Mouse (Mus musculus): ENCODE results near the gene Rps11. TPM values are rescaled to one million over a fixed set of nuclear protein-coding genes. Genes with fewer than 3 reads are reported as not detected.

Rps11 gene
- polyA plus RNA-seq, 1 experiment from 2014 or later: 1,576 TPM

GRCm38 (mm10) chr7:45141914-45142313 lies 17.7 kb upstream of the Rps11 start:
- no peak overlapping the region for H3K9ac ChIP-seq (replicated peaks)
- no peak overlapping the region for H3K27ac ChIP-seq
- H3K27me3 ChIP-seq: peaks cover 10% of the 10 kb centered on the region
- 92% methylated on average over 5 of the region's 5 CpGs for WGBS
- no peaks in the 10 kb centered on the region for H3K4me1 ChIP-seq (replicated peaks)
- no peak overlapping the region for H3K4me2 ChIP-seq
- ATAC-seq (ENCODE audit: insufficient number of reproducible peaks, insufficient read depth, low FRiP score, low TSS enrichment, low read depth): no peak
- H3K4me3 ChIP-seq (replicated peaks): no peak overlapping the region
- H3K9me3 ChIP-seq: no peaks in the 10 kb centered on the region
- H3K36me3 ChIP-seq: peaks cover 57% of the 10 kb centered on the region

- Histone ChIP-seq H3K4me3 (replicated peaks) (no peak overlapping the region), H3K36me3 (peaks cover 51% of the 10 kb centered on the region), H3K4me2 (no peak overlapping the region), H3K9me3 (no peaks in the 10 kb centered on the region), H3K27me3 (peaks cover 11% of the 10 kb centered on the region), H3K4me1 (replicated peaks) (no peaks in the 10 kb centered on the region), H3K9ac (replicated peaks) (no peak overlapping the region), H3K27ac (no peak overlapping the region)
- WGBS: 86% methylated on average over 3 of the region's 3 CpGs
- no peak for ATAC-seq (ENCODE audit: insufficient number of reproducible peaks, insufficient read depth, low FRiP score, low TSS enrichment, low read depth)
These were observed 17.1 kb upstream of the Rps11 start for GRCm38 (mm10) chr7:45141319-45141718.

- H3K27me3 ChIP-seq: peaks cover 19% of the 10 kb centered on the region
- H3K4me3 ChIP-seq (replicated peaks): no peak overlapping the region
- peaks cover 39% of the 10 kb centered on the region for H3K36me3 ChIP-seq
- H3K27ac ChIP-seq: no peak overlapping the region
- no peak overlapping the region for H3K9ac ChIP-seq (replicated peaks)
- H3K9me3 ChIP-seq: no peaks in the 10 kb centered on the region
- ATAC-seq (ENCODE audit: insufficient number of reproducible peaks, insufficient read depth, low FRiP score, low TSS enrichment, low read depth): no peak
- no peak overlapping the region for H3K4me2 ChIP-seq
- H3K4me1 ChIP-seq (replicated peaks): peaks cover 5% of the 10 kb centered on the region
- WGBS: 66% methylated on average over 8 of the region's 8 CpGs
These were observed 15.9 kb upstream of the Rps11 start for GRCm38 (mm10) chr7:45139904-45140723.

- Histone ChIP-seq H3K27ac (no peak overlapping the region), H3K9me3 (peaks cover 1% of the 10 kb centered on the region; the same call in 1 of the 2 replicates), H3K27me3 (peaks cover 28% of the 10 kb centered on the region), H3K4me2 (no peak overlapping the region), H3K36me3 (peaks cover 22% of the 10 kb centered on the region), H3K9ac (replicated peaks) (0 out of 2 replicates have a peak overlapping the region, but pooled peaks have one; percentile 9), H3K4me1 (replicated peaks) (peaks cover 10% of the 10 kb centered on the region), H3K4me3 (replicated peaks) (no peak overlapping the region)
- 81% methylated on average over 1 of the region's 1 CpGs for WGBS
- ATAC-seq (ENCODE audit: insufficient number of reproducible peaks, insufficient read depth, low FRiP score, low TSS enrichment, low read depth): no peak
These were observed 14.2 kb upstream of the Rps11 start for GRCm38 (mm10) chr7:45138403-45138802.

- H3K4me3 ChIP-seq (replicated peaks): no peak overlapping the region
- peaks cover 4% of the 10 kb centered on the region; the same call in 1 of the 2 replicates for H3K9me3 ChIP-seq
- H3K27ac ChIP-seq: no peak overlapping the region
- WGBS: 86% methylated on average over 12 of the region's 12 CpGs
- no peak for ATAC-seq (ENCODE audit: insufficient number of reproducible peaks, insufficient read depth, low FRiP score, low TSS enrichment, low read depth)
- H3K36me3 ChIP-seq: peaks cover 12% of the 10 kb centered on the region
- peaks cover 10% of the 10 kb centered on the region for H3K4me1 ChIP-seq (replicated peaks)
- H3K9ac ChIP-seq (replicated peaks): no peak overlapping the region
- H3K27me3 ChIP-seq: peaks cover 28% of the 10 kb centered on the region
- H3K4me2 ChIP-seq: no peak overlapping the region
These were observed 13.2 kb upstream of the Rps11 start for GRCm38 (mm10) chr7:45137171-45138006.

GRCm38 (mm10) chr7:45135993-45136567 lies 11.8 kb upstream of the Rps11 start, which contains the start of the genes Gm45713 and Flt3l:
Gene Gm45713, minus strand, starts transcription at chr7:45136231.
Gene Flt3l, minus strand, starts transcription at chr7:45136432.
- peaks cover 4% of the 10 kb centered on the region; the same call in 1 of the 2 replicates for H3K9me3 ChIP-seq
- peak within 1 kb of the TSS; percentile 49 for H3K4me3 ChIP-seq (replicated peaks)
- peak; percentile 54 for ATAC-seq (ENCODE audit: insufficient number of reproducible peaks, insufficient read depth, low FRiP score, low TSS enrichment, low read depth)
- H3K4me2 ChIP-seq: peak within 1 kb of the TSS; percentile 69
- WGBS: 2% methylated on average over 29 of the region's 29 CpGs
- peaks cover 10% of the 10 kb centered on the region for H3K4me1 ChIP-seq (replicated peaks)
- H3K36me3 ChIP-seq: no peaks in the 10 kb centered on the region
- 0 out of 2 replicates have a peak within 1 kb of the TSS, but pooled peaks have one; percentile 13 for H3K27ac ChIP-seq
- H3K27me3 ChIP-seq: peaks cover 28% of the 10 kb centered on the region
- H3K9ac ChIP-seq (replicated peaks): peak within 1 kb of the TSS; percentile 58

GRCm38 (mm10) chr7:45135370-45135769 lies 11.1 kb upstream of the Rps11 start:
- Histone ChIP-seq H3K27me3 (peaks cover 28% of the 10 kb centered on the region), H3K36me3 (no peaks in the 10 kb centered on the region), H3K27ac (no peak overlapping the region), H3K4me2 (peak overlapping the region; percentile 69), H3K4me1 (replicated peaks) (peaks cover 10% of the 10 kb centered on the region), H3K4me3 (replicated peaks) (peak overlapping the region; percentile 49; the same call in 1 of the 2 replicates), H3K9me3 (peaks cover 4% of the 10 kb centered on the region; the same call in 1 of the 2 replicates), H3K9ac (replicated peaks) (no peak overlapping the region)
- 69% methylated on average over 3 of the region's 3 CpGs for WGBS
- no peak for ATAC-seq (ENCODE audit: insufficient number of reproducible peaks, insufficient read depth, low FRiP score, low TSS enrichment, low read depth)

GRCm38 (mm10) chr7:45134544-45135026 lies 10.3 kb upstream of the Rps11 start:
- Histone ChIP-seq H3K9ac (replicated peaks) (no peak overlapping the region), H3K27me3 (peaks cover 28% of the 10 kb centered on the region), H3K4me3 (replicated peaks) (no peak overlapping the region), H3K4me2 (no peak overlapping the region), H3K4me1 (replicated peaks) (peaks cover 17% of the 10 kb centered on the region), H3K36me3 (no peaks in the 10 kb centered on the region), H3K27ac (no peak overlapping the region), H3K9me3 (peaks cover 4% of the 10 kb centered on the region; the same call in 1 of the 2 replicates)
- WGBS: 5% methylated on average over 12 of the region's 12 CpGs
- ATAC-seq (ENCODE audit: insufficient number of reproducible peaks, insufficient read depth, low FRiP score, low TSS enrichment, low read depth): peak; percentile 39; the same call in 1 of the 2 replicates

GRCm38 (mm10) chr7:45133446-45134159 lies 9.4 kb upstream of the Rps11 start:
- H3K36me3 ChIP-seq: no peaks in the 10 kb centered on the region
- ATAC-seq (ENCODE audit: insufficient number of reproducible peaks, insufficient read depth, low FRiP score, low TSS enrichment, low read depth): no peak

GRCm38 (mm10) chr7:45131850-45132249 lies 7.6 kb upstream of the Rps11 start:
- H3K4me2 ChIP-seq: no peak overlapping the region
- no peak overlapping the region for H3K27ac ChIP-seq
- ATAC-seq (ENCODE audit: insufficient number of reproducible peaks, insufficient read depth, low FRiP score, low TSS enrichment, low read depth): no peak
- H3K4me3 ChIP-seq (replicated peaks): no peak overlapping the region
- peaks cover 4% of the 10 kb centered on the region; the same call in 1 of the 2 replicates for H3K9me3 ChIP-seq
- H3K4me1 ChIP-seq (replicated peaks): peaks cover 27% of the 10 kb centered on the region
- peaks cover 6% of the 10 kb centered on the region for H3K36me3 ChIP-seq
- no peak overlapping the region for H3K9ac ChIP-seq (replicated peaks)
- peaks cover 18% of the 10 kb centered on the region for H3K27me3 ChIP-seq
- WGBS: 82% methylated on average over 11 of the region's 11 CpGs

More at GRCm38 (mm10) chr7:45133446-45134159, 9.4 kb upstream of the Rps11 start:
- peaks cover 19% of the 10 kb centered on the region for H3K4me1 ChIP-seq (replicated peaks)
- no peak overlapping the region for H3K9ac ChIP-seq (replicated peaks)
- no peak overlapping the region for H3K4me2 ChIP-seq
- peaks cover 4% of the 10 kb centered on the region; the same call in 1 of the 2 replicates for H3K9me3 ChIP-seq
- WGBS: 72% methylated on average over 8 of the region's 8 CpGs
- H3K27ac ChIP-seq: no peak overlapping the region
- no peak overlapping the region for H3K4me3 ChIP-seq (replicated peaks)
- peaks cover 28% of the 10 kb centered on the region for H3K27me3 ChIP-seq
